Mouse (Mus musculus) kidney, postnatal 4 days (tissue): ENCODE results near the gene Hs6st1.

ENCODE experiments used
- DNase-seq, 2 experiments: peaks; one replicate each; pipeline ENCODE4 v3.0.0; 2021; ENCODE audit warnings: mixed read lengths in 2 of 2

Hs6st1 gene

GRCm38 (mm10) chr1:36065761-36066150, 2.4 kb upstream of the Hs6st1 start:
- DNase-seq = no peak

GRCm38 (mm10) chr1:36066216-36066980, 1.8 kb upstream of the Hs6st1 start:
- DNase-seq = no peak

GRCm38 (mm10) chr1:36067201-36067600, 999 bp upstream of the Hs6st1 start:
- DNase-seq = no peak

GRCm38 (mm10) chr1:36067611-36068010, 589 bp upstream of the Hs6st1 start:
- no peak for DNase-seq

- peak; percentile 62 to 73 for DNase-seq
Measured at GRCm38 (mm10) chr1:36068531-36069120, 426 bp downstream of the Hs6st1 start.

- DNase-seq = peak; percentile 56 to 66
Measured at GRCm38 (mm10) chr1:36069291-36069771, 1.1 kb downstream of the Hs6st1 start.

- DNase-seq = no peak
Measured at GRCm38 (mm10) chr1:36070190-36070589, 2.0 kb downstream of the Hs6st1 start.

GRCm38 (mm10) chr1:36070740-36071139, 2.5 kb downstream of the Hs6st1 start:
- DNase-seq = no peak

GRCm38 (mm10) chr1:36071176-36071575, 3.0 kb downstream of the Hs6st1 start:
- no peak for DNase-seq

GRCm38 (mm10) chr1:36071611-36072010, 3.4 kb downstream of the Hs6st1 start:
- DNase-seq = no peak

- DNase-seq = no peak
Measured at GRCm38 (mm10) chr1:36072588-36073556, 4.7 kb downstream of the Hs6st1 start.

- DNase-seq = no peak
Measured at GRCm38 (mm10) chr1:36073566-36073965, 5.4 kb downstream of the Hs6st1 start.

- DNase-seq = peak in 1 of 2 experiments; percentile 41
Measured at GRCm38 (mm10) chr1:36074197-36074596, 6.0 kb downstream of the Hs6st1 start.

- peak in 1 of 2 experiments; percentile 65 for DNase-seq
Measured at GRCm38 (mm10) chr1:36074968-36075367, 6.8 kb downstream of the Hs6st1 start.

- DNase-seq = peak in 1 of 2 experiments; percentile 42
Measured at GRCm38 (mm10) chr1:36075652-36076051, 7.5 kb downstream of the Hs6st1 start.

- no peak for DNase-seq
Measured at GRCm38 (mm10) chr1:36077084-36077483, 8.9 kb downstream of the Hs6st1 start.

GRCm38 (mm10) chr1:36078250-36078649, 10.1 kb downstream of the Hs6st1 start:
- no peak for DNase-seq

- peak; percentile 82 to 91 for DNase-seq
Measured at GRCm38 (mm10) chr1:36079679-36080078, 11.5 kb downstream of the Hs6st1 start.

GRCm38 (mm10) chr1:36080974-36081373, 12.8 kb downstream of the Hs6st1 start:
- DNase-seq = peak in 1 of 2 experiments; percentile 48

- peak in 1 of 2 experiments; percentile 45 for DNase-seq
Measured at GRCm38 (mm10) chr1:36082184-36082583, 14.0 kb downstream of the Hs6st1 start.

GRCm38 (mm10) chr1:36083554-36083953, 15.4 kb downstream of the Hs6st1 start:
- no peak for DNase-seq

GRCm38 (mm10) chr1:36085069-36085468, 16.9 kb downstream of the Hs6st1 start:
- no peak for DNase-seq

GRCm38 (mm10) chr1:36088367-36088766, 20.2 kb downstream of the Hs6st1 start:
- DNase-seq = peak in 1 of 2 experiments; percentile 53
